Mouse (Mus musculus): ENCODE data around the gene Prpf4. TPM values are rescaled to one million over a fixed set of nuclear protein-coding genes. Genes with fewer than 3 reads are reported as not detected.

The Prpf4 gene
- total and polyA plus RNA-seq, 3 experiments: 18.1 to 33.7 (median 33.5) TPM

- TF ChIP-seq ZMIZ1 (IDR thresholded peaks at IDR 0.05; ENCODE audit: low read depth, low read length) (no peak), MYC (IDR thresholded peaks at IDR 0.05; ENCODE audit: low read depth, low read length) (no peak), HCFC1 (IDR thresholded peaks at IDR 0.05; ENCODE audit: low read depth, low read length) (no peak), EP300 (IDR thresholded peaks at IDR 0.05; ENCODE audit: low read length) (no peak), USF1 (IDR thresholded peaks at IDR 0.05; ENCODE audit: low read depth, low read length) (no peak), MAX (IDR thresholded peaks at IDR 0.05; ENCODE audit: low read length) (no peak), SIN3A (IDR thresholded peaks at IDR 0.05; ENCODE audit: low read length) (no peak), SMC3 (IDR thresholded peaks at IDR 0.05; ENCODE audit: low read depth, low read length) (peak; percentile 79), RCOR1 (conservative IDR thresholded peaks at IDR 0.05; ENCODE audit: low read depth, low read length) (no peak), CTCF (conservative IDR thresholded peaks at IDR 0.05 in 1 of 2, IDR thresholded peaks at IDR 0.05 in 1 of 2; ENCODE audit: low read depth in 2 of 2, low read length in 2 of 2) (peak; percentile 58 to 72), GABPA (IDR thresholded peaks at IDR 0.05; ENCODE audit: insufficient replicate concordance, low read depth, low read length) (no peak), USF2 (conservative IDR thresholded peaks at IDR 0.05; ENCODE audit: low read depth, low read length) (no peak), MXI1 (IDR thresholded peaks at IDR 0.05; ENCODE audit: low read depth, low read length) (no peak), RAD21 (IDR thresholded peaks at IDR 0.05; ENCODE audit: low read depth, low read length) (peak; percentile 46)
- Histone ChIP-seq H3K4me3 (replicated peaks in 1 of 3; ENCODE audit: low read depth in 2 of 3, low read length in 2 of 3, poor library complexity in 1 of 3) (no peak overlapping the region), H3K27ac (ENCODE audit: insufficient read depth, low read depth) (no peak overlapping the region), H3K4me2 (ENCODE audit: insufficient read depth, low read depth, poor library complexity, severe bottlenecking) (no peak overlapping the region), H3K27me3 (replicated peaks) (no peaks in the 10 kb centered on the region), H3K9me3 (replicated peaks; ENCODE audit: low read length) (no peaks in the 10 kb centered on the region), H3K36me3 (replicated peaks in 1 of 2; ENCODE audit: control insufficient read depth in 1 of 2, insufficient read depth in 1 of 2, low read length in 1 of 2) (peaks cover 0 to 10% of the 10 kb centered on the region in 2 experiments), H3K79me2 (replicated peaks; ENCODE audit: control insufficient read depth, extremely low read depth, insufficient read depth, poor library complexity, severe bottlenecking) (no peaks in the 10 kb centered on the region), H3K9ac (ENCODE audit: insufficient read depth, low read depth) (no peak overlapping the region), H3K4me1 (ENCODE audit: control insufficient read depth in 1 of 2, insufficient read depth in 2 of 2) (peaks cover 2 to 8% of the 10 kb centered on the region in 2 experiments)
- peak; percentile 51 for DNase-seq (ENCODE audit: extremely low read depth)
- dilution Hi-C loops (cut with MboI; ENCODE audit: extremely low pct_ligation_motif_present, extremely low pct_unique_long_range_greater_than_20kb, low sequenced_read_pairs): no loop called here
- in situ Hi-C loops (cut with MboI; ENCODE audit: low pct_ligation_motif_present, low pct_unique_long_range_greater_than_20kb, low sequenced_read_pairs): loop anchor here (5.0 kb wide), 1 partner anchor 42 kb away; no protein-coding TSS in a partner anchor
Measured at GRCm38 (mm10) chr4:62454995-62455394, 46.4 kb downstream of the Prpf4 start.

- Histone ChIP-seq H3K4me2 (ENCODE audit: insufficient read depth, low read depth, poor library complexity, severe bottlenecking) (no peak overlapping the region), H3K4me3 (replicated peaks in 1 of 3; ENCODE audit: low read depth in 2 of 3, low read length in 2 of 3, poor library complexity in 1 of 3) (no peak overlapping the region), H3K36me3 (replicated peaks in 1 of 2; ENCODE audit: control insufficient read depth in 1 of 2, insufficient read depth in 1 of 2, low read length in 1 of 2) (peaks cover 4 to 25% of the 10 kb centered on the region in 2 experiments), H3K9ac (ENCODE audit: insufficient read depth, low read depth) (no peak overlapping the region), H3K27ac (ENCODE audit: insufficient read depth, low read depth) (no peak overlapping the region), H3K4me1 (ENCODE audit: control insufficient read depth in 1 of 2, insufficient read depth in 2 of 2) (peaks cover 2 to 8% of the 10 kb centered on the region in 2 experiments), H3K9me3 (replicated peaks; ENCODE audit: low read length) (no peaks in the 10 kb centered on the region), H3K79me2 (replicated peaks; ENCODE audit: control insufficient read depth, extremely low read depth, insufficient read depth, poor library complexity, severe bottlenecking) (no peaks in the 10 kb centered on the region), H3K27me3 (replicated peaks) (no peaks in the 10 kb centered on the region)
- in situ Hi-C loops (cut with MboI; ENCODE audit: low pct_ligation_motif_present, low pct_unique_long_range_greater_than_20kb, low sequenced_read_pairs): loop anchor here (5.0 kb wide), 1 partner anchor 38 kb away; no protein-coding TSS in a partner anchor
- DNase-seq (ENCODE audit: extremely low read depth): no peak
- dilution Hi-C loops (cut with MboI; ENCODE audit: extremely low pct_ligation_motif_present, extremely low pct_unique_long_range_greater_than_20kb, low sequenced_read_pairs): no loop called here
- TF ChIP-seq POLR2A (IDR thresholded peaks at IDR 0.05; ENCODE audit: low read depth, low read length) (no peak), CTCF (conservative IDR thresholded peaks at IDR 0.05 in 1 of 2, IDR thresholded peaks at IDR 0.05 in 1 of 2; ENCODE audit: low read depth in 2 of 2, low read length in 2 of 2) (no peak), EP300 (IDR thresholded peaks at IDR 0.05; ENCODE audit: low read length) (no peak), ZKSCAN1 (IDR thresholded peaks at IDR 0.05; ENCODE audit: borderline replicate concordance, low read depth, low read length) (no peak), USF1 (IDR thresholded peaks at IDR 0.05; ENCODE audit: low read depth, low read length) (no peak), HCFC1 (IDR thresholded peaks at IDR 0.05; ENCODE audit: low read depth, low read length) (no peak), TBP (conservative IDR thresholded peaks at IDR 0.05; ENCODE audit: low read depth, low read length) (no peak), UBTF (IDR thresholded peaks at IDR 0.05; ENCODE audit: low read depth, low read length) (no peak), NELFE (IDR thresholded peaks at IDR 0.05; ENCODE audit: low read depth, low read length) (no peak)
Measured at GRCm38 (mm10) chr4:62459081-62459480, 50.5 kb downstream of the Prpf4 start.
